Mouse (Mus musculus) kidney, postnatal 0 days (tissue): ENCODE measurements at regions not wholly inside any gene's neighbourhood (a gene's known extent, or its start where the extent isn't known, plus 50 kb on each side); places are given as distances from the start of the nearest gene placed in this dataset.

Source experiments
- ATAC-seq: fragments of 200-750 bp; cut with Nextera tagmentation; replicated peaks from 2 replicates; pipeline ENCODE4 v1.8.0; 2017; ENCODE audit warnings: low read depth, moderate number of reproducible peaks, moderate TSS enrichment, moderate library complexity; ENCODE audit not compliant: low FRiP score
- DNase-seq: peaks from one replicate; pipeline ENCODE4 v3.0.0-alpha.2; 2016; ENCODE audit warnings: low spot score
- H3K27ac ChIP-seq: fragments of 300-500 bp; sonication (generic); 2 replicates; pipeline ENCODE4 v1.5.1; 2014; ENCODE audit warnings: mild to moderate bottlenecking
- H3K27me3 ChIP-seq: fragments of 300-500 bp; sonication (generic); 2 replicates; pipeline ENCODE4 v1.6.1; 2014; ENCODE audit warnings: low read length, mixed read lengths; ENCODE audit not compliant: insufficient read depth
- H3K36me3 ChIP-seq: fragments of 300-500 bp; sonication (generic); 2 replicates; pipeline ENCODE4 v1.6.1; 2014; ENCODE audit warnings: low read length, mixed read lengths; ENCODE audit not compliant: insufficient read depth
- H3K4me1 ChIP-seq: fragments of 300-500 bp; sonication (generic); replicated peaks from 2 replicates; pipeline ENCODE4 v1.6.1; 2014; ENCODE audit warnings: antibody characterized with exemption, low read length, mixed read lengths; ENCODE audit not compliant: insufficient read depth
- H3K4me2 ChIP-seq: fragments of 300-500 bp; sonication (generic); 2 replicates; pipeline ENCODE4 v1.6.1; 2014; ENCODE audit warnings: mild to moderate bottlenecking, low read length, moderate library complexity, mixed read lengths
- H3K4me3 ChIP-seq: fragments of 300-500 bp; sonication (generic); replicated peaks from 2 replicates; pipeline ENCODE4 v1.5.1; 2014; ENCODE audit warnings: low read depth, low read length
- H3K9ac ChIP-seq: fragments of 300-500 bp; sonication (generic); 2 replicates; pipeline ENCODE4 v1.6.1; 2014; ENCODE audit warnings: low read depth, low read length
- H3K9me3 ChIP-seq: fragments of 300-500 bp; sonication (generic); replicated peaks from 2 replicates; pipeline ENCODE4 v1.6.1; 2016; ENCODE audit warnings: low read length, inconsistent platforms, mixed read lengths
- CTCF ChIP-seq: IDR thresholded peaks from 2 replicates; pipeline ENCODE4 v1.5.1; 2016; ENCODE audit warnings: antibody characterized with exemption, low read depth, mild to moderate bottlenecking, moderate library complexity
- WGBS: fragments of 180-500 bp; shearing (Covaris S2); extraction: QIAGEN DNeasy Blood & Tissue Kit; methylation state at CpG from one replicate; pipeline ENCODE4 v1.1.7; 2014; 5-methylcytosine and 5-hydroxymethylcytosine counted together

GRCm38 (mm10) chr16:15196855-15197254 lies 120.4 kb upstream of the Gm21897 start:
- Histone ChIP-seq H3K27ac (no peak overlapping the region), H3K4me2 (no peak overlapping the region), H3K4me3 (no peak overlapping the region), H3K4me1 (peaks cover 12% of the 10 kb centered on the region), H3K36me3 (no peaks in the 10 kb centered on the region), H3K27me3 (no peaks in the 10 kb centered on the region), H3K9me3 (no peaks in the 10 kb centered on the region), H3K9ac (no peak overlapping the region)
- no peak for TF ChIP-seq CTCF
- peak; percentile 57 for DNase-seq
- no peak for ATAC-seq

GRCm38 (mm10) chr16:15215921-15216320 lies 101.3 kb upstream of the Gm21897 start:
- no peak for TF ChIP-seq CTCF
- Histone ChIP-seq H3K4me1 (no peaks in the 10 kb centered on the region), H3K9ac (no peak overlapping the region), H3K4me2 (no peak overlapping the region), H3K4me3 (no peak overlapping the region), H3K36me3 (no peaks in the 10 kb centered on the region), H3K27me3 (no peaks in the 10 kb centered on the region), H3K27ac (no peak overlapping the region), H3K9me3 (no peaks in the 10 kb centered on the region)
- WGBS = 67% methylated on average over 2 of the region's 2 CpGs
- no peak for DNase-seq
- ATAC-seq = no peak

- DNase-seq = no peak
- no peaks in the 10 kb centered on the region for H3K36me3 ChIP-seq
- no peak overlapping the region for H3K9ac ChIP-seq
- no peaks in the 10 kb centered on the region for H3K9me3 ChIP-seq
- H3K4me1 ChIP-seq = no peaks in the 10 kb centered on the region
- no peak for TF ChIP-seq CTCF
- no peak for ATAC-seq
- no peaks in the 10 kb centered on the region for H3K27me3 ChIP-seq
- H3K4me3 ChIP-seq = no peak overlapping the region
- 78% methylated on average over 4 of the region's 4 CpGs for WGBS
- no peak overlapping the region for H3K27ac ChIP-seq
- H3K4me2 ChIP-seq = no peak overlapping the region
Observed at GRCm38 (mm10) chr16:15220961-15221547, 96.2 kb upstream of the Gm21897 start.

- Histone ChIP-seq H3K9me3 (no peaks in the 10 kb centered on the region), H3K27me3 (no peaks in the 10 kb centered on the region)
Observed at GRCm38 (mm10) chr16:15237836-15238235, 79.4 kb upstream of the Gm21897 start.

GRCm38 (mm10) chr16:15238449-15238848 lies 78.8 kb upstream of the Gm21897 start:
- Histone ChIP-seq H3K36me3 (no peaks in the 10 kb centered on the region), H3K9me3 (no peaks in the 10 kb centered on the region), H3K4me1 (no peaks in the 10 kb centered on the region), H3K9ac (no peak overlapping the region), H3K4me2 (no peak overlapping the region), H3K27me3 (no peaks in the 10 kb centered on the region), H3K4me3 (no peak overlapping the region), H3K27ac (no peak overlapping the region)
- no peak for DNase-seq
- no peak for ATAC-seq
- TF ChIP-seq CTCF = no peak

More at GRCm38 (mm10) chr16:15237836-15238235, 79.4 kb upstream of the Gm21897 start:
- H3K9ac ChIP-seq = no peak overlapping the region
- no peaks in the 10 kb centered on the region for H3K4me1 ChIP-seq
- TF ChIP-seq CTCF = no peak; the same call in 1 of the 2 replicates
- no peak overlapping the region for H3K4me2 ChIP-seq
- no peak overlapping the region for H3K27ac ChIP-seq
- no peak overlapping the region for H3K4me3 ChIP-seq
- no peak for DNase-seq
- no peak for ATAC-seq
- H3K36me3 ChIP-seq = no peaks in the 10 kb centered on the region

GRCm38 (mm10) chr16:15250186-15250585 lies 67.1 kb upstream of the Gm21897 start:
- DNase-seq (no peak), ATAC-seq (no peak)
- Histone ChIP-seq H3K9ac (no peak overlapping the region), H3K27me3 (no peaks in the 10 kb centered on the region), H3K4me3 (no peak overlapping the region), H3K27ac (no peak overlapping the region), H3K36me3 (no peaks in the 10 kb centered on the region), H3K4me2 (no peak overlapping the region), H3K9me3 (no peaks in the 10 kb centered on the region), H3K4me1 (0 out of 2 replicates have a peak, but pooled peaks cover 4% of the 10 kb centered on the region)
- TF ChIP-seq CTCF = no peak

- H3K4me2 ChIP-seq = no peak overlapping the region
- no peak overlapping the region for H3K27ac ChIP-seq
- TF ChIP-seq CTCF = no peak
- no peaks in the 10 kb centered on the region for H3K27me3 ChIP-seq
- 62% methylated on average over 2 of the region's 2 CpGs for WGBS
- no peaks in the 10 kb centered on the region for H3K36me3 ChIP-seq
- H3K9me3 ChIP-seq = no peaks in the 10 kb centered on the region
- H3K4me1 ChIP-seq = 0 out of 2 replicates have a peak, but pooled peaks cover 4% of the 10 kb centered on the region
- H3K9ac ChIP-seq = no peak overlapping the region
- no peak overlapping the region for H3K4me3 ChIP-seq
- ATAC-seq (no peak), DNase-seq (peak; percentile 35)
Observed at GRCm38 (mm10) chr16:15251686-15252085, 65.6 kb upstream of the Gm21897 start.
